Mouse (Mus musculus): ENCODE measurements around the gene Hsd17b11. TPM values are rescaled to one million over a fixed set of nuclear protein-coding genes. Genes with fewer than 3 reads are reported as not detected.
A peak's percentile ranks its signal among the peaks of the same experiment; 100 is the strongest.

Gene Hsd17b11
- polyA plus RNA-seq, 1 experiment from 2014 or later, result 6.2 TPM

DNA sequence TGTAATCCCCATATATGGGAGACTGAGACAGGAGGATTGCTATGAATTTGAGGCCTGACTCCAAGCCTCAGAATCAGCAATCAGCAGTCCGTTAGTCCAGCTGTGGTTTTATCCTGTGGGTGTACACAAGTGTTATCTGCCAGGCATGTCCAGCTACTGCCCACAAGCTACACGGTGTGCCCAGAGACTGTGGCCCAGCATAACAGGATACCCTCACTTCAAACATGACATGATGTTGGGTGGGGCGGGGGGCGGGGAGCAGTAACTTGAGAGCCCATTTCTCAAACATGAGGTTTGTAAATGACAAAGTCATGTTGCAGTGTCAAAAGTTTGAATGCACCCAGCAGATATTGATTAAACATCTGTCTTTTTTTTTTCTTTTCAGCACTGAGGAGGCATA, 34.1 kb upstream of the Hsd17b11 start:
- Histone ChIP-seq H3K27me3 (ENCODE audit: control insufficient read depth, insufficient read depth, low read depth, low read length) (no peaks in the 10 kb centered on the region), H3K4me1 (replicated peaks; ENCODE audit: control insufficient read depth, insufficient read depth, low read length) (no peaks in the 10 kb centered on the region), H3K9me3 (ENCODE audit: control insufficient read depth, low read length) (no peaks in the 10 kb centered on the region), H3K9ac (ENCODE audit: low read length) (no peak overlapping the region), H3K4me2 (ENCODE audit: low read depth, low read length) (no peak overlapping the region), H3K36me3 (ENCODE audit: control insufficient read depth, insufficient read depth, low read length) (peaks cover 13% of the 10 kb centered on the region), H3K27ac (ENCODE audit: low read length) (no peak overlapping the region), H3K4me3 (ENCODE audit: low read length) (no peak overlapping the region)
- WGBS, result 90% methylated on average over 4 of the region's 4 CpGs
- no peak for ATAC-seq (ENCODE audit: low read depth)

- ATAC-seq (ENCODE audit: low read depth), result no peak
- H3K9ac ChIP-seq (ENCODE audit: low read length), result no peak overlapping the region
- H3K4me2 ChIP-seq (ENCODE audit: low read depth, low read length), result no peak overlapping the region
- H3K9me3 ChIP-seq (ENCODE audit: control insufficient read depth, low read length), result no peaks in the 10 kb centered on the region
- H3K4me3 ChIP-seq (ENCODE audit: low read length), result no peak overlapping the region
- peaks cover 17% of the 10 kb centered on the region for H3K36me3 ChIP-seq (ENCODE audit: control insufficient read depth, insufficient read depth, low read length)
- no peak overlapping the region for H3K27ac ChIP-seq (ENCODE audit: low read length)
- 93% methylated on average over 4 of the region's 4 CpGs for WGBS
- no peaks in the 10 kb centered on the region for H3K27me3 ChIP-seq (ENCODE audit: control insufficient read depth, insufficient read depth, low read depth, low read length)
- no peaks in the 10 kb centered on the region for H3K4me1 ChIP-seq (replicated peaks; ENCODE audit: control insufficient read depth, insufficient read depth, low read length)
These were observed 33.2 kb upstream of the Hsd17b11 start for GRCm38 (mm10) chr5:104054938-104055337.

GRCm38 (mm10) chr5:104052956-104053355, 31.2 kb upstream of the Hsd17b11 start:
- ATAC-seq (ENCODE audit: low read depth), result no peak
- H3K9ac ChIP-seq (ENCODE audit: low read length), result no peak overlapping the region
- H3K4me2 ChIP-seq (ENCODE audit: low read depth, low read length), result no peak overlapping the region
- no peak overlapping the region for H3K4me3 ChIP-seq (ENCODE audit: low read length)
- H3K27me3 ChIP-seq (ENCODE audit: control insufficient read depth, insufficient read depth, low read depth, low read length), result no peaks in the 10 kb centered on the region
- H3K36me3 ChIP-seq (ENCODE audit: control insufficient read depth, insufficient read depth, low read length), result peaks cover 14% of the 10 kb centered on the region
- H3K27ac ChIP-seq (ENCODE audit: low read length), result no peak overlapping the region
- WGBS, result 54% methylated on average over 8 of the region's 8 CpGs
- no peaks in the 10 kb centered on the region for H3K9me3 ChIP-seq (ENCODE audit: control insufficient read depth, low read length)
- H3K4me1 ChIP-seq (replicated peaks; ENCODE audit: control insufficient read depth, insufficient read depth, low read length), result peaks cover 4% of the 10 kb centered on the region; the same call in 1 of the 2 replicates

DNA sequence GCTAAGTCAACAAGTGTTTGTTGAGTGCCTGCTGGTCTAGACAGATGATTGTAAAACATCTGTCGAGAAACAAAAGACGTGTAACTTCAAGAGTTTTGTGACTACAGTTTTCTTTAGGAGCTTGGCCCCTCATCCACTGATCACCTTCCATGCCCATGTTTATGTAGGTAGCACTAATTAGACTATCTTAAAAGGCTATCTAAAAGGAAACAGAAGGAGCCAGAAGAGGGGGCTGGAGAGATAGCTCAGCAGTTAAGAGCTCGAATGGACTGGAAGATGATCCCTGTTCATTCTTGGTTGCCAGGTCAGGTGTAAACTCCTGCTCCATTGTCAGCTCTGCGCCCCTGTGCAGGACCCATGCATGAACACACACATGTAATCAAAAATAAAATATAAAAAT, 26.4 kb upstream of the Hsd17b11 start:
- Histone ChIP-seq H3K4me3 (ENCODE audit: low read length) (peak overlapping the region; percentile 86), H3K36me3 (ENCODE audit: control insufficient read depth, insufficient read depth, low read length) (peaks cover 11% of the 10 kb centered on the region), H3K9ac (ENCODE audit: low read length) (peak overlapping the region; percentile 1; the same call in 1 of the 2 replicates), H3K4me1 (replicated peaks; ENCODE audit: control insufficient read depth, insufficient read depth, low read length) (peaks cover 12% of the 10 kb centered on the region), H3K4me2 (ENCODE audit: low read depth, low read length) (peak overlapping the region; percentile 87), H3K27me3 (ENCODE audit: control insufficient read depth, insufficient read depth, low read depth, low read length) (no peaks in the 10 kb centered on the region), H3K9me3 (ENCODE audit: control insufficient read depth, low read length) (no peaks in the 10 kb centered on the region), H3K27ac (ENCODE audit: low read length) (no peak overlapping the region)
- ATAC-seq (ENCODE audit: low read depth), result no peak
- WGBS, result 35% methylated on average over 4 of the region's 4 CpGs

- peak overlapping the region; percentile 86 for H3K4me3 ChIP-seq (ENCODE audit: low read length)
- H3K27ac ChIP-seq (ENCODE audit: low read length), result peak overlapping the region; percentile 89
- peak; percentile 7; the same call in 1 of the 2 replicates for ATAC-seq (ENCODE audit: low read depth)
- peaks cover 12% of the 10 kb centered on the region for H3K4me1 ChIP-seq (replicated peaks; ENCODE audit: control insufficient read depth, insufficient read depth, low read length)
- H3K4me2 ChIP-seq (ENCODE audit: low read depth, low read length), result peak overlapping the region; percentile 87
- H3K9me3 ChIP-seq (ENCODE audit: control insufficient read depth, low read length), result no peaks in the 10 kb centered on the region
- peaks cover 11% of the 10 kb centered on the region for H3K36me3 ChIP-seq (ENCODE audit: control insufficient read depth, insufficient read depth, low read length)
- peak overlapping the region; percentile 94 for H3K9ac ChIP-seq (ENCODE audit: low read length)
- 1% methylated on average over 19 of the region's 19 CpGs for WGBS
- no peaks in the 10 kb centered on the region for H3K27me3 ChIP-seq (ENCODE audit: control insufficient read depth, insufficient read depth, low read depth, low read length)
These were observed 25.7 kb upstream of the Hsd17b11 start for GRCm38 (mm10) chr5:104047200-104048105.

GRCm38 (mm10) chr5:104046256-104047199, 24.8 kb upstream of the Hsd17b11 start, which contains the start of gene Nudt9:
Nudt9 (plus strand) TSS chr5:104046306.
- Histone ChIP-seq H3K27me3 (ENCODE audit: control insufficient read depth, insufficient read depth, low read depth, low read length) (no peaks in the 10 kb centered on the region), H3K4me1 (replicated peaks; ENCODE audit: control insufficient read depth, insufficient read depth, low read length) (peaks cover 12% of the 10 kb centered on the region), H3K4me3 (ENCODE audit: low read length) (peak within 1 kb of the TSS; percentile 86), H3K9ac (ENCODE audit: low read length) (peak within 1 kb of the TSS; percentile 94), H3K4me2 (ENCODE audit: low read depth, low read length) (peak within 1 kb of the TSS; percentile 87), H3K36me3 (ENCODE audit: control insufficient read depth, insufficient read depth, low read length) (peaks cover 10% of the 10 kb centered on the region), H3K27ac (ENCODE audit: low read length) (peak within 1 kb of the TSS; percentile 89), H3K9me3 (ENCODE audit: control insufficient read depth, low read length) (no peaks in the 10 kb centered on the region)
- 4% methylated on average over 85 of the region's 90 CpGs for WGBS
- peak; percentile 98 for ATAC-seq (ENCODE audit: low read depth)

DNA sequence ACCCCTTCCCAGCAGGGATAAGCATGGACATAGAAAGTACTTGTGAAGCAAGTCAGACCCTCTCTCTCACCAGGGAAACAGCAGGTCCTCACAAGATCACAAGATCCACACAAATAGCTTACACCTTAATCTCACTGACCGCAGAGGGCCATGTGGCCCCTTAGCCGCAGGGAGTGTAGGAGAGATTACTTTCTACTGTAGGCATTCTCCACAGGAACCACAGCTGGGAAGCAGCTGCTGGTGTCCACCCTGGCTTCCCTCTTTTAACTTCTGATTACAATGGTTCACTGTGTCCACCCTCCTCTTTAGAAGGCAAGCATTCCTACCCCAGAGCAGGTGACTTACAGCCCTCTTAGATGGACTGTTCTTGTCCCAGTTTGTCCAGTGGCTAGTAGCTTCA, 22.0 kb upstream of the Hsd17b11 start:
- 45% methylated on average over 2 of the region's 2 CpGs for WGBS
- Histone ChIP-seq H3K27ac (ENCODE audit: low read length) (no peak overlapping the region), H3K4me2 (ENCODE audit: low read depth, low read length) (no peak overlapping the region), H3K9me3 (ENCODE audit: control insufficient read depth, low read length) (no peaks in the 10 kb centered on the region), H3K4me1 (replicated peaks; ENCODE audit: control insufficient read depth, insufficient read depth, low read length) (peaks cover 12% of the 10 kb centered on the region), H3K9ac (ENCODE audit: low read length) (no peak overlapping the region), H3K4me3 (ENCODE audit: low read length) (no peak overlapping the region), H3K27me3 (ENCODE audit: control insufficient read depth, insufficient read depth, low read depth, low read length) (no peaks in the 10 kb centered on the region), H3K36me3 (ENCODE audit: control insufficient read depth, insufficient read depth, low read length) (no peaks in the 10 kb centered on the region)
- no peak for ATAC-seq (ENCODE audit: low read depth)

- 82% methylated on average over 2 of the region's 2 CpGs for WGBS
- no peak for ATAC-seq (ENCODE audit: low read depth)
- Histone ChIP-seq H3K9me3 (ENCODE audit: control insufficient read depth, low read length) (no peaks in the 10 kb centered on the region), H3K27me3 (ENCODE audit: control insufficient read depth, insufficient read depth, low read depth, low read length) (no peaks in the 10 kb centered on the region), H3K27ac (ENCODE audit: low read length) (no peak overlapping the region), H3K4me1 (replicated peaks; ENCODE audit: control insufficient read depth, insufficient read depth, low read length) (peaks cover 8% of the 10 kb centered on the region), H3K36me3 (ENCODE audit: control insufficient read depth, insufficient read depth, low read length) (no peaks in the 10 kb centered on the region), H3K4me2 (ENCODE audit: low read depth, low read length) (no peak overlapping the region), H3K9ac (ENCODE audit: low read length) (no peak overlapping the region), H3K4me3 (ENCODE audit: low read length) (no peak overlapping the region)
These were observed 21.2 kb upstream of the Hsd17b11 start for GRCm38 (mm10) chr5:104042906-104043305.

All from lung, embryonic 16.5 days (tissue).